Comparison of ENCODE assay signal across 12 mouse cellular contexts in genomic region chr5:108695861-108696260, GRCm38 (mm10). TPM values are rescaled to one million over a fixed set of nuclear protein-coding genes. Genes with fewer than 3 reads are reported as not detected.
DNase-seq lines count a peak whose midpoint lies in the region; ATAC-seq and TF ChIP-seq lines count a peak whose summit lies in the region.
"Had no signal": no experiment of that assay in that cellular context is flagged by ENCODE, and none has a peak within 500 bp of the region (broad histone marks: within the 10 kb centered on the region; RNA-seq: fewer than 3 reads in every experiment).

No protein-coding gene starts in this region.

- ATAC-seq in forebrain, embryonic 12.5 days (ENCODE audit: low FRiP score), result no peak
- ATAC-seq in forebrain, postnatal 0 days, result no peak
- no peak for ATAC-seq in kidney, embryonic 15.5 days (replicated peaks; ENCODE audit: low FRiP score)
- ATAC-seq in forebrain, embryonic 14.5 days, result no peak
- ATAC-seq in neural tube, embryonic 13.5 days (ENCODE audit: low read depth), result no peak
- ATAC-seq: lung, postnatal 0 days; midbrain, embryonic 16.5 days had no signal

- H3K4me3 ChIP-seq in forebrain, embryonic 12.5 days (replicated peaks), result 0 out of 2 replicates have a peak overlapping the region, but pooled peaks have one; percentile 86
- no peak overlapping the region for H3K4me3 ChIP-seq in forebrain, postnatal 0 days (ENCODE audit: low read depth, low read length)
- H3K4me3 ChIP-seq in kidney, embryonic 15.5 days (replicated peaks), result peak overlapping the region; percentile 87; the same call in 1 of the 2 replicates
- no peak overlapping the region for H3K4me3 ChIP-seq in forebrain, embryonic 14.5 days (ENCODE audit: low read depth, low read length)
- 0 out of 2 replicates have a peak overlapping the region, but pooled peaks have one; percentile 75 for H3K4me3 ChIP-seq in neural tube, embryonic 13.5 days

- H3K4me2 ChIP-seq in forebrain, embryonic 12.5 days, result peak overlapping the region; percentile 87; the same call in 1 of the 2 replicates
- no peak overlapping the region for H3K4me2 ChIP-seq in forebrain, postnatal 0 days (ENCODE audit: low read depth)
- peak overlapping the region; percentile 85 for H3K4me2 ChIP-seq in kidney, embryonic 15.5 days
- peak overlapping the region; percentile 89; the same call in 1 of the 2 replicates for H3K4me2 ChIP-seq in forebrain, embryonic 14.5 days (ENCODE audit: low read length)
- H3K4me2 ChIP-seq in neural tube, embryonic 13.5 days, result peak overlapping the region; percentile 92

- no peaks in the 10 kb centered on the region for H3K9me3 ChIP-seq in forebrain, embryonic 12.5 days
- H3K9me3 ChIP-seq in forebrain, postnatal 0 days (ENCODE audit: low read length), result no peaks in the 10 kb centered on the region
- no peaks in the 10 kb centered on the region for H3K9me3 ChIP-seq in kidney, embryonic 15.5 days (replicated peaks)
- H3K9me3 ChIP-seq in forebrain, embryonic 14.5 days (replicated peaks; ENCODE audit: control insufficient read depth, low read length), result no peaks in the 10 kb centered on the region
- H3K9me3 ChIP-seq in neural tube, embryonic 13.5 days, result no peaks in the 10 kb centered on the region

- H3K27ac ChIP-seq in forebrain, embryonic 12.5 days, result no peak overlapping the region
- H3K27ac ChIP-seq in forebrain, postnatal 0 days (ENCODE audit: low read depth, low read length), result no peak overlapping the region
- H3K27ac ChIP-seq in kidney, embryonic 15.5 days, result no peak overlapping the region
- no peak overlapping the region for H3K27ac ChIP-seq in forebrain, embryonic 14.5 days (ENCODE audit: low read depth, low read length)
- no peak overlapping the region for H3K27ac ChIP-seq in neural tube, embryonic 13.5 days (replicated peaks)

- TF ChIP-seq CTCF in forebrain, postnatal 0 days (IDR thresholded peaks at IDR 0.05; ENCODE audit: low read depth), result no peak

- H3K36me3 ChIP-seq in forebrain, embryonic 12.5 days (replicated peaks), result no peaks in the 10 kb centered on the region
- H3K36me3 ChIP-seq in forebrain, postnatal 0 days (ENCODE audit: insufficient read depth), result no peaks in the 10 kb centered on the region
- no peaks in the 10 kb centered on the region for H3K36me3 ChIP-seq in kidney, embryonic 15.5 days
- no peaks in the 10 kb centered on the region for H3K36me3 ChIP-seq in forebrain, embryonic 14.5 days (ENCODE audit: control insufficient read depth, insufficient read depth, low read length)
- no peaks in the 10 kb centered on the region for H3K36me3 ChIP-seq in neural tube, embryonic 13.5 days

- DNase-seq in forebrain, postnatal 0 days, result no peak
- DNase-seq in kidney, adult 9 months, result no peak
- no peak for DNase-seq in forebrain, embryonic 14.5 days (ENCODE audit: low spot score)
- DNase-seq in T-cell, adult 2 months (ENCODE audit: low spot score), result no peak
- DNase-seq in thymus, postnatal 14 days, result no peak
- DNase-seq: cerebellum, postnatal 25 days; layer of hippocampus, adult 9-11 months had no signal

- peaks cover 57% of the 10 kb centered on the region for H3K4me1 ChIP-seq in forebrain, embryonic 12.5 days
- 0 out of 2 replicates have a peak, but pooled peaks cover 2% of the 10 kb centered on the region for H3K4me1 ChIP-seq in forebrain, postnatal 0 days (ENCODE audit: insufficient read depth)
- H3K4me1 ChIP-seq in kidney, embryonic 15.5 days, result peaks cover 78% of the 10 kb centered on the region
- peaks cover 5% of the 10 kb centered on the region; the same call in 1 of the 2 replicates for H3K4me1 ChIP-seq in forebrain, embryonic 14.5 days (ENCODE audit: control insufficient read depth, insufficient read depth, low read length)
- H3K4me1 ChIP-seq in neural tube, embryonic 13.5 days (replicated peaks), result peaks cover 66% of the 10 kb centered on the region

- H3K27me3 ChIP-seq in forebrain, embryonic 12.5 days, result peaks cover 19% of the 10 kb centered on the region
- 0 out of 2 replicates have a peak, but pooled peaks cover 8% of the 10 kb centered on the region for H3K27me3 ChIP-seq in forebrain, postnatal 0 days (ENCODE audit: insufficient read depth, low read length)
- H3K27me3 ChIP-seq in kidney, embryonic 15.5 days, result no peaks in the 10 kb centered on the region
- H3K27me3 ChIP-seq in forebrain, embryonic 14.5 days (replicated peaks; ENCODE audit: control insufficient read depth, insufficient read depth, low read length), result peaks cover 4% of the 10 kb centered on the region
- peaks cover 20% of the 10 kb centered on the region for H3K27me3 ChIP-seq in neural tube, embryonic 13.5 days

- H3K9ac ChIP-seq in forebrain, embryonic 12.5 days, result no peak overlapping the region
- no peak overlapping the region for H3K9ac ChIP-seq in forebrain, postnatal 0 days
- no peak overlapping the region for H3K9ac ChIP-seq in kidney, embryonic 15.5 days
- no peak overlapping the region for H3K9ac ChIP-seq in forebrain, embryonic 14.5 days (ENCODE audit: low read length)
- no peak overlapping the region for H3K9ac ChIP-seq in neural tube, embryonic 13.5 days

- 90% methylated on average over 12 of the region's 12 CpGs for WGBS in forebrain, embryonic 12.5 days
- WGBS in forebrain, postnatal 0 days, result 99% methylated on average over 12 of the region's 12 CpGs
- WGBS in kidney, embryonic 15.5 days, result 97% methylated on average over 12 of the region's 12 CpGs
- WGBS in forebrain, embryonic 14.5 days, result 92% methylated on average over 12 of the region's 12 CpGs
- 97% methylated on average over 12 of the region's 12 CpGs for WGBS in neural tube, embryonic 13.5 days

RNA-seq across cellular contexts. Expression of gene Fgfrl1, which starts 3.7 kb away (rescaled TPM):
- polyA plus RNA-seq in forebrain, embryonic 12.5 days (2016; fragmentation: Nextera tagmentation; extraction: Ambion mirVana), result 17.6 and 19.3 TPM in 2 replicates
- 13.8 and 17.1 TPM in 2 replicates for total RNA-seq in forebrain, postnatal 0 days (2014; rRNA removed)
- polyA plus RNA-seq in forebrain, postnatal 0 days (2015; fragmentation: Nextera tagmentation; extraction: Ambion mirVana), result 5.5 and 7.1 TPM in 2 replicates
- polyA plus RNA-seq in kidney, embryonic 15.5 days (2015; fragmentation: Nextera tagmentation; extraction: Ambion mirVana), result 26.8 and 27.4 TPM in 2 replicates
- 4.3 and 4.7 TPM in 2 replicates for polyA plus RNA-seq in forebrain, embryonic 14.5 days (2014; fragmentation: Nextera tagmentation; extraction: Ambion mirVana)
- 6.9 and 7.7 TPM in 2 replicates for polyA plus RNA-seq in neural tube, embryonic 13.5 days (2015; fragmentation: Nextera tagmentation; extraction: Ambion mirVana)

RNA-seq across cellular contexts. Expression of gene Slc26a1, which starts 20.5 kb away (rescaled TPM):
- polyA plus RNA-seq in forebrain, embryonic 12.5 days (2016; fragmentation: Nextera tagmentation; extraction: Ambion mirVana), result 1.2 TPM in 2 replicates
- total RNA-seq in forebrain, postnatal 0 days (2014; rRNA removed), result 4.4 and 6.9 TPM in 2 replicates
- polyA plus RNA-seq in forebrain, postnatal 0 days (2015; fragmentation: Nextera tagmentation; extraction: Ambion mirVana), result 2.6 and 3.9 TPM in 2 replicates
- 4.3 and 4.9 TPM in 2 replicates for polyA plus RNA-seq in kidney, embryonic 15.5 days (2015; fragmentation: Nextera tagmentation; extraction: Ambion mirVana)
- 2.1 and 2.2 TPM in 2 replicates for polyA plus RNA-seq in forebrain, embryonic 14.5 days (2014; fragmentation: Nextera tagmentation; extraction: Ambion mirVana)
- polyA plus RNA-seq in neural tube, embryonic 13.5 days (2015; fragmentation: Nextera tagmentation; extraction: Ambion mirVana), result 1.7 and 2.2 TPM in 2 replicates

RNA-seq across cellular contexts. Expression of gene Dgkq, which starts 26.4 kb away (rescaled TPM):
- polyA plus RNA-seq in forebrain, embryonic 12.5 days (2016; fragmentation: Nextera tagmentation; extraction: Ambion mirVana), result 19.7 and 20.7 TPM in 2 replicates
- 54.5 and 59.5 TPM in 2 replicates for total RNA-seq in forebrain, postnatal 0 days (2014; rRNA removed)
- polyA plus RNA-seq in forebrain, postnatal 0 days (2015; fragmentation: Nextera tagmentation; extraction: Ambion mirVana), result 8.6 and 11.6 TPM in 2 replicates
- 10.3 and 12.6 TPM in 2 replicates for polyA plus RNA-seq in kidney, embryonic 15.5 days (2015; fragmentation: Nextera tagmentation; extraction: Ambion mirVana)
- 9.1 and 15.6 TPM in 2 replicates for polyA plus RNA-seq in forebrain, embryonic 14.5 days (2014; fragmentation: Nextera tagmentation; extraction: Ambion mirVana)
- polyA plus RNA-seq in neural tube, embryonic 13.5 days (2015; fragmentation: Nextera tagmentation; extraction: Ambion mirVana), result 19.5 and 20.6 TPM in 2 replicates

RNA-seq across cellular contexts. Expression of gene Idua, which starts 35.7 kb away (rescaled TPM):
- polyA plus RNA-seq in forebrain, embryonic 12.5 days (2016; fragmentation: Nextera tagmentation; extraction: Ambion mirVana), result 9.5 and 9.6 TPM in 2 replicates
- 5.7 and 8.7 TPM in 2 replicates for total RNA-seq in forebrain, postnatal 0 days (2014; rRNA removed)
- polyA plus RNA-seq in forebrain, postnatal 0 days (2015; fragmentation: Nextera tagmentation; extraction: Ambion mirVana), result 4.3 and 6.3 TPM in 2 replicates
- 10.2 and 11.1 TPM in 2 replicates for polyA plus RNA-seq in kidney, embryonic 15.5 days (2015; fragmentation: Nextera tagmentation; extraction: Ambion mirVana)
- 5.7 and 7.0 TPM in 2 replicates for polyA plus RNA-seq in forebrain, embryonic 14.5 days (2014; fragmentation: Nextera tagmentation; extraction: Ambion mirVana)
- 8.3 and 9.2 TPM in 2 replicates for polyA plus RNA-seq in neural tube, embryonic 13.5 days (2015; fragmentation: Nextera tagmentation; extraction: Ambion mirVana)

Comparison
In these comparisons a context has a peak if more than half of its experiments do, and no peak if none do; other contexts are left out.
1. H3K4me3 ChIP-seq: peak in forebrain, embryonic 12.5 days (single experiment), kidney, embryonic 15.5 days (single experiment) and neural tube, embryonic 13.5 days (single experiment); none in forebrain, postnatal 0 days (single experiment) and forebrain, embryonic 14.5 days (single experiment).